Mouse (Mus musculus): ENCODE results near the gene Ran. TPM values are rescaled to one million over a fixed set of nuclear protein-coding genes. Genes with fewer than 3 reads are reported as not detected.

Ran gene
- polyA plus RNA-seq, 1 experiment, result 738 TPM

DNA sequence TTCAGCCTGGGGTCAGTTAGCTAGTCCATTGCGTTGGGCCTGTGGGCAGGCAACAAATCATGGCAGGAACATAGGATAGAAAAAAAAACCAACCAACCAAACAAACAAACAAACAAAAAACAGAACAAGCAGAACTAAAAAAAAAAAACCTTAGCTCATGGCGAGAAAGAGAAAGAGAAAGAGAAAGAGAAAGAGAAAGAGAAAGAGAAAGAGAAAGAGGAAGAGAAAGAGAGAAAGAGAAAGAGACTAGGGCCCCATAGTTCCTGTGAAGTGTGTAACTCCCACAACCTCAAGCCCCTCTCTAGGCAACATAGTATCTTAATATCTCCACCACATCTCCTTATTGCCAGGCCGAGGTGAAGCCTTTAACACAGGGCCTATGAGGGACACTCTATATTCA lies 3.5 kb upstream of the Ran start:
- TF ChIP-seq USF1 (IDR thresholded peaks at IDR 0.05; ENCODE audit: low read depth), result no peak
- TF ChIP-seq CEBPB (IDR thresholded peaks at IDR 0.05; ENCODE audit: low read depth), result no peak
- no peak for TF ChIP-seq FOSL1 (IDR thresholded peaks at IDR 0.05; ENCODE audit: insufficient read depth, low read length, poor library complexity, severe bottlenecking)
- no peak for TF ChIP-seq CTCF (IDR thresholded peaks at IDR 0.05; ENCODE audit: control insufficient read depth, insufficient read depth, insufficient read length)
- TF ChIP-seq MYOG (IDR thresholded peaks at IDR 0.05; ENCODE audit: control insufficient read depth, extremely low read depth, insufficient read length), result no peak
- no peak for TF ChIP-seq MAX (IDR thresholded peaks at IDR 0.05)
- Histone ChIP-seq H3ac (ENCODE audit: control insufficient read depth, insufficient read length, low read depth) (no peak overlapping the region), H3K79me3 (ENCODE audit: low read depth) (peaks cover 11% of the 10 kb centered on the region), H3K4me3 (ENCODE audit: insufficient read depth, poor library complexity, severe bottlenecking) (no peak overlapping the region), H3K36me3 (ENCODE audit: control insufficient read depth, insufficient read depth) (peaks cover 7% of the 10 kb centered on the region), H3K27me3 (ENCODE audit: control insufficient read depth, insufficient read depth, insufficient read length) (no peaks in the 10 kb centered on the region), H3K79me2 (ENCODE audit: control insufficient read depth, insufficient read depth) (peaks cover 13% of the 10 kb centered on the region)

GRCm38 (mm10) chr5:129018782-129019489 lies 933 bp upstream of the Ran start:
- H3ac ChIP-seq (ENCODE audit: control insufficient read depth, insufficient read length, low read depth), result peak overlapping the region; percentile 79
- peaks cover 27% of the 10 kb centered on the region for H3K79me3 ChIP-seq (ENCODE audit: low read depth)
- H3K36me3 ChIP-seq (ENCODE audit: control insufficient read depth, insufficient read depth), result peaks cover 30% of the 10 kb centered on the region
- TF ChIP-seq USF1 (IDR thresholded peaks at IDR 0.05; ENCODE audit: low read depth) (no peak), MAX (IDR thresholded peaks at IDR 0.05) (no peak), FOSL1 (IDR thresholded peaks at IDR 0.05; ENCODE audit: insufficient read depth, low read length, poor library complexity, severe bottlenecking) (no peak), CEBPB (IDR thresholded peaks at IDR 0.05; ENCODE audit: low read depth) (no peak)
- H3K27me3 ChIP-seq (ENCODE audit: control insufficient read depth, insufficient read depth, insufficient read length), result no peaks in the 10 kb centered on the region
- peaks cover 38% of the 10 kb centered on the region for H3K79me2 ChIP-seq (ENCODE audit: control insufficient read depth, insufficient read depth)
- peak overlapping the region; percentile 89 for H3K4me3 ChIP-seq (ENCODE audit: insufficient read depth, poor library complexity, severe bottlenecking)

DNA sequence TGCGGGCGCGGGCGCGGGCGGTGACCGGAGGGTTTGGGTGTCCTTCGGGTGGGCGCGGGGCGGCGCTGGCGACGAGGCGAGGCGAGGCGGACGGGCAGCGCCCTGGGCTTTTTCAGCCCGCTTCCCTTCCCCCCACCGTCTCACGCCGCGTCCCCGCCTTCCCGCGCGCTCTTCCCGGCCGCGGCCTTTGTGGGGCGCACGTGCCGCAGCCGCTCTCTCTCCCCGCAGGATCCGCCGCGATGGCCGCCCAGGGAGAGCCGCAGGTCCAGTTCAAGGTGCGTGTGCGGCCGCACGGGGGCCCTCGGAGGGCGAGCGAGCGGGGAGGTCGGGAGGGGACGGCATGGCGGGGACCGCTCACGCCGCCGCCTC lies 415 bp downstream of the Ran start:
- Histone ChIP-seq H3K27me3 (ENCODE audit: control insufficient read depth, insufficient read depth, insufficient read length) (no peaks in the 10 kb centered on the region), H3K79me2 (ENCODE audit: control insufficient read depth, insufficient read depth) (peaks cover 43% of the 10 kb centered on the region), H3K4me3 (ENCODE audit: insufficient read depth, poor library complexity, severe bottlenecking) (peak overlapping the region; percentile 89), H3ac (ENCODE audit: control insufficient read depth, insufficient read length, low read depth) (peak overlapping the region; percentile 72), H3K79me3 (ENCODE audit: low read depth) (peaks cover 30% of the 10 kb centered on the region), H3K36me3 (ENCODE audit: control insufficient read depth, insufficient read depth) (peaks cover 43% of the 10 kb centered on the region)
- TF ChIP-seq FOSL1 (IDR thresholded peaks at IDR 0.05; ENCODE audit: insufficient read depth, low read length, poor library complexity, severe bottlenecking), result no peak

DNA sequence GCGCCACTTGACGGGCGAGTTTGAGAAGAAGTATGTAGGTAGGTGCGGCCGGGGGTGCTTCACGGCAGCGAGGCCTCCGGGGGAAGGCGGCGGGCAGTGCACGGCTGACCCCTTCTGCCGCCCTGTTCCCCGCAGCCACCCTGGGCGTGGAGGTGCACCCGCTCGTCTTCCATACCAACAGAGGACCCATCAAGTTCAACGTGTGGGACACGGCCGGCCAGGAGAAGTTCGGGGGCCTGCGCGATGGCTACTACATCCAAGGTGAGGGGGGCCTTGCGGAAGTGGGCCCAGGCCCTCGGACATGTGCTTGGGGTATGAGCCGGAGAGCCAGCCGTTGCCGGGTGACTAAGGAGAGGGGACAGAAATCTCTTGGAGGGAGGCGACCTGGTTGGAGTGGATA lies 862 bp downstream of the Ran start:
- Histone ChIP-seq H3K79me2 (ENCODE audit: control insufficient read depth, insufficient read depth) (peaks cover 43% of the 10 kb centered on the region), H3ac (ENCODE audit: control insufficient read depth, insufficient read length, low read depth) (peak overlapping the region; percentile 72), H3K36me3 (ENCODE audit: control insufficient read depth, insufficient read depth) (peaks cover 47% of the 10 kb centered on the region), H3K4me3 (ENCODE audit: insufficient read depth, poor library complexity, severe bottlenecking) (peak overlapping the region; percentile 89), H3K27me3 (ENCODE audit: control insufficient read depth, insufficient read depth, insufficient read length) (no peaks in the 10 kb centered on the region), H3K79me3 (ENCODE audit: low read depth) (peaks cover 30% of the 10 kb centered on the region)
- TF ChIP-seq MAX (IDR thresholded peaks at IDR 0.05) (peak; percentile 27), CEBPB (IDR thresholded peaks at IDR 0.05; ENCODE audit: low read depth) (no peak), FOSL1 (IDR thresholded peaks at IDR 0.05; ENCODE audit: insufficient read depth, low read length, poor library complexity, severe bottlenecking) (no peak), MYOG (IDR thresholded peaks at IDR 0.05; ENCODE audit: control insufficient read depth, extremely low read depth, insufficient read length) (no peak), MYOD1 (IDR thresholded peaks at IDR 0.05; ENCODE audit: control insufficient read depth, insufficient read length, low read depth) (no peak), CTCF (IDR thresholded peaks at IDR 0.05; ENCODE audit: control insufficient read depth, insufficient read depth, insufficient read length) (no peak)

DNA sequence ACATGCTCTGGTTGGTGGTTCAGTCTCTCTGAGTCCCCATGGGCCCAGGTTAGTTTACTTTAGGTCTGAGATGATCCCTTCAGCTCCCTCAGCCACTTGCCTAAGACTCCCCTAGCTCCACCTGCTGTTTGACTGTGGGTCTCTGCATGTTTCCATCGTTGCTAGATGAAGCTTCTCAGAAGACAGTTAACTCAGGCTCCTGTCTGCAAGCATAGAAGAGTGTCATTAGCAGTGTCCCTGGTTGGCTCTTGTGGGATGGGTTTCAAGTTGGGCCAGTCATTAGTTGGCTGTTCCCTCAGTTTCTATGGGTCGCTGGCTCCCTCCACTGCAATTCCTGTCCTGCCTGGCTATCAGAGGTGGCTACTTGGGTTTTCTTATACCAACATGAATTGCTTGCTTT lies 5.2 kb downstream of the Ran start:
- peaks cover 30% of the 10 kb centered on the region for H3K79me3 ChIP-seq (ENCODE audit: low read depth)
- H3K27me3 ChIP-seq (ENCODE audit: control insufficient read depth, insufficient read depth, insufficient read length), result no peaks in the 10 kb centered on the region
- no peak overlapping the region for H3ac ChIP-seq (ENCODE audit: control insufficient read depth, insufficient read length, low read depth)
- H3K36me3 ChIP-seq (ENCODE audit: control insufficient read depth, insufficient read depth), result peaks cover 57% of the 10 kb centered on the region
- TF ChIP-seq FOSL1 (IDR thresholded peaks at IDR 0.05; ENCODE audit: insufficient read depth, low read length, poor library complexity, severe bottlenecking) (no peak), CEBPB (IDR thresholded peaks at IDR 0.05; ENCODE audit: low read depth) (no peak), MYOG (IDR thresholded peaks at IDR 0.05; ENCODE audit: control insufficient read depth, extremely low read depth, insufficient read length) (no peak), MAX (IDR thresholded peaks at IDR 0.05) (no peak), MYOD1 (IDR thresholded peaks at IDR 0.05; ENCODE audit: control insufficient read depth, insufficient read length, low read depth) (no peak), USF1 (IDR thresholded peaks at IDR 0.05; ENCODE audit: low read depth) (no peak), CTCF (IDR thresholded peaks at IDR 0.05; ENCODE audit: control insufficient read depth, insufficient read depth, insufficient read length) (no peak)
- no peak overlapping the region for H3K4me3 ChIP-seq (ENCODE audit: insufficient read depth, poor library complexity, severe bottlenecking)
- H3K79me2 ChIP-seq (ENCODE audit: control insufficient read depth, insufficient read depth), result peaks cover 43% of the 10 kb centered on the region

- no peaks in the 10 kb centered on the region for H3K27me3 ChIP-seq (ENCODE audit: control insufficient read depth, insufficient read depth, insufficient read length)
- no peak overlapping the region for H3ac ChIP-seq (ENCODE audit: control insufficient read depth, insufficient read length, low read depth)
- peaks cover 56% of the 10 kb centered on the region for H3K36me3 ChIP-seq (ENCODE audit: control insufficient read depth, insufficient read depth)
- peaks cover 37% of the 10 kb centered on the region for H3K79me2 ChIP-seq (ENCODE audit: control insufficient read depth, insufficient read depth)
- peaks cover 26% of the 10 kb centered on the region for H3K79me3 ChIP-seq (ENCODE audit: low read depth)
- no peak overlapping the region for H3K4me3 ChIP-seq (ENCODE audit: insufficient read depth, poor library complexity, severe bottlenecking)
- TF ChIP-seq FOSL1 (IDR thresholded peaks at IDR 0.05; ENCODE audit: insufficient read depth, low read length, poor library complexity, severe bottlenecking) (no peak), MYOG (IDR thresholded peaks at IDR 0.05; ENCODE audit: control insufficient read depth, extremely low read depth, insufficient read length) (no peak), CTCF (IDR thresholded peaks at IDR 0.05; ENCODE audit: control insufficient read depth, insufficient read depth, insufficient read length) (no peak), CEBPB (IDR thresholded peaks at IDR 0.05; ENCODE audit: low read depth) (no peak), USF1 (IDR thresholded peaks at IDR 0.05; ENCODE audit: low read depth) (no peak), MYOD1 (IDR thresholded peaks at IDR 0.05; ENCODE audit: control insufficient read depth, insufficient read length, low read depth) (no peak)
These were observed 5.9 kb downstream of the Ran start for GRCm38 (mm10) chr5:129025725-129026124.

All from C2C12 (cell line).